10 mouse cellular contexts compared by ENCODE assay signal in genomic region chr17:5797124-5797760, GRCm38 (mm10). TPM values are rescaled to one million over a fixed set of nuclear protein-coding genes. Genes with fewer than 3 reads are reported as not detected.
DNase-seq lines count a peak whose midpoint lies in the region; ATAC-seq and TF ChIP-seq lines count a peak whose summit lies in the region.
"Had no signal": no experiment of that assay in that cellular context is flagged by ENCODE, and none has a peak within 500 bp of the region (broad histone marks: within the 10 kb centered on the region; RNA-seq: fewer than 3 reads in every experiment).

No protein-coding gene starts in this region.

- WGBS in heart, embryonic 12.5 days, result 48% methylated on average over 5 of the region's 5 CpGs
- 46% methylated on average over 5 of the region's 5 CpGs for WGBS in lung, embryonic 15.5 days
- 68% methylated on average over 5 of the region's 5 CpGs for WGBS in cerebellum, adult 2 months
- WGBS in liver, postnatal 0 days (ENCODE audit: insufficient replicate concordance), result 64% methylated on average over 5 of the region's 5 CpGs

- H3K9ac ChIP-seq in heart, embryonic 12.5 days, result no peak overlapping the region
- no peak overlapping the region for H3K9ac ChIP-seq in lung, embryonic 15.5 days
- H3K9ac ChIP-seq in liver, postnatal 0 days (replicated peaks), result no peak overlapping the region
- H3K9ac ChIP-seq: hindbrain, embryonic 13.5 days; liver, embryonic 14.5 days had no signal

- H3K27me3 ChIP-seq in heart, embryonic 12.5 days (replicated peaks), result no peaks in the 10 kb centered on the region
- no peaks in the 10 kb centered on the region for H3K27me3 ChIP-seq in lung, embryonic 15.5 days
- H3K27me3 ChIP-seq in cerebellum, adult 2 months (ENCODE audit: control insufficient read depth, insufficient read depth, low read length), result no peaks in the 10 kb centered on the region
- H3K27me3 ChIP-seq in liver, postnatal 0 days (ENCODE audit: insufficient read depth, low read length), result no peaks in the 10 kb centered on the region
- H3K27me3 ChIP-seq: hindbrain, embryonic 13.5 days had no signal

- no peak overlapping the region for H3K4me2 ChIP-seq in heart, embryonic 12.5 days
- H3K4me2 ChIP-seq in lung, embryonic 15.5 days, result no peak overlapping the region
- H3K4me2 ChIP-seq in liver, postnatal 0 days (ENCODE audit: low read depth, low read length), result no peak overlapping the region
- H3K4me2 ChIP-seq: hindbrain, embryonic 13.5 days had no signal

- peaks cover 38% of the 10 kb centered on the region for H3K4me1 ChIP-seq in heart, embryonic 12.5 days (replicated peaks)
- peaks cover 30% of the 10 kb centered on the region for H3K4me1 ChIP-seq in lung, embryonic 15.5 days
- peaks cover 10% of the 10 kb centered on the region for H3K4me1 ChIP-seq in cerebellum, adult 2 months (ENCODE audit: control insufficient read depth, insufficient read depth, low read length)
- peaks cover 38% of the 10 kb centered on the region for H3K4me1 ChIP-seq in liver, postnatal 0 days (ENCODE audit: insufficient read depth)

- TF ChIP-seq EP300 in liver, postnatal 0 days (IDR thresholded peaks at IDR 0.05; ENCODE audit: low read depth), result no peak

- no peaks in the 10 kb centered on the region for H3K36me3 ChIP-seq in heart, embryonic 12.5 days
- H3K36me3 ChIP-seq in lung, embryonic 15.5 days, result no peaks in the 10 kb centered on the region
- H3K36me3 ChIP-seq in liver, postnatal 0 days (replicated peaks; ENCODE audit: insufficient read depth, low read length), result no peaks in the 10 kb centered on the region
- H3K36me3 ChIP-seq: hindbrain, embryonic 13.5 days had no signal

- no peak for TF ChIP-seq CTCF in cerebellum, adult 2 months (IDR thresholded peaks at IDR 0.05; ENCODE audit: borderline replicate concordance, insufficient read depth, low read depth, low read length)
- TF ChIP-seq CTCF in liver, postnatal 0 days (IDR thresholded peaks at IDR 0.05; ENCODE audit: low read depth), result no peak

- H3K27ac ChIP-seq in heart, embryonic 12.5 days (ENCODE audit: poor library complexity, severe bottlenecking), result no peak overlapping the region
- H3K27ac ChIP-seq in lung, embryonic 15.5 days, result no peak overlapping the region
- no peak overlapping the region for H3K27ac ChIP-seq in cerebellum, adult 2 months (ENCODE audit: insufficient read depth, low read length)
- H3K27ac ChIP-seq in liver, postnatal 0 days (ENCODE audit: low read depth), result no peak overlapping the region
- H3K27ac ChIP-seq: hindbrain, embryonic 13.5 days had no signal

- ATAC-seq in heart, embryonic 12.5 days (ENCODE audit: insufficient number of reproducible peaks, low FRiP score), result no peak; the same call in 1 of the 2 replicates
- ATAC-seq in lung, embryonic 15.5 days (ENCODE audit: borderline replicate concordance, extremely low read depth, low FRiP score, low TSS enrichment), result peak; percentile 27; the same call in 1 of the 2 replicates
- ATAC-seq in liver, postnatal 0 days, result no peak
- no peak for ATAC-seq in inflammation-experienced regulatory T-cells, adult 6 months

- no peaks in the 10 kb centered on the region; the same call in 1 of the 2 replicates for H3K9me3 ChIP-seq in heart, embryonic 12.5 days (replicated peaks)
- H3K9me3 ChIP-seq in lung, embryonic 15.5 days, result no peaks in the 10 kb centered on the region
- no peaks in the 10 kb centered on the region for H3K9me3 ChIP-seq in liver, postnatal 0 days (ENCODE audit: low read length)
- H3K9me3 ChIP-seq: hindbrain, embryonic 13.5 days had no signal

- TF ChIP-seq POLR2A in cerebellum, adult 2 months (IDR thresholded peaks at IDR 0.05; ENCODE audit: borderline replicate concordance, insufficient read depth, low read length), result no peak

- H3K4me3 ChIP-seq in heart, embryonic 12.5 days, result no peak overlapping the region
- no peak overlapping the region for H3K4me3 ChIP-seq in lung, embryonic 15.5 days
- H3K4me3 ChIP-seq in cerebellum, adult 2 months (replicated peaks; ENCODE audit: insufficient read depth, low read depth, low read length), result no peak overlapping the region
- no peak overlapping the region for H3K4me3 ChIP-seq in liver, postnatal 0 days (ENCODE audit: low read depth, low read length)
- H3K4me3 ChIP-seq: hindbrain, embryonic 13.5 days had no signal

- DNase-seq in heart, adult 11 months, result peak; percentile 87
- DNase-seq in lung, postnatal 25 days (ENCODE audit: low spot score), result no peak
- peak; percentile 31 to 44 for DNase-seq in cerebellum, adult 2 months
- peak; percentile 46 for DNase-seq in liver, postnatal 0 days
- DNase-seq in ovary, postnatal 14 days (ENCODE audit: low spot score), result no peak

RNA-seq across cellular contexts. Expression of gene Snx9, which starts 43.9 kb away (rescaled TPM):
- 28.9 and 29.6 TPM in 2 replicates for polyA plus RNA-seq in heart, embryonic 12.5 days (2016; fragmentation: Nextera tagmentation; extraction: Ambion mirVana)
- polyA plus RNA-seq in lung, embryonic 15.5 days (2015; fragmentation: Nextera tagmentation; extraction: Ambion mirVana), result 28.2 and 29.5 TPM in 2 replicates
- 17.8 and 19.1 TPM in 2 replicates for polyA plus RNA-seq in cerebellum, adult 2 months (2012; rRNA removed)
- 13.1 and 13.5 TPM in 2 replicates for polyA plus RNA-seq in liver, postnatal 0 days (2015; fragmentation: Nextera tagmentation; extraction: Ambion mirVana)
- 1 to 10 TPM; 2.1 to 2.6 (median 2.6) TPM for polyA plus RNA-seq in inflammation-experienced regulatory T-cells, adult 6 months (2017; shearing (Covaris generic))

Comparison
In these comparisons a context has a peak if more than half of its experiments do, and no peak if none do; other contexts are left out.
1. DNase-seq: peak in heart, adult 11 months (single experiment), cerebellum, adult 2 months (2 of 2) and liver, postnatal 0 days (single experiment); none in lung, postnatal 25 days (single experiment) and ovary, postnatal 14 days (single experiment).